ENCODE assay signal across 27 mouse cellular contexts in genomic region chr19:54691861-54692260, GRCm38 (mm10).
"Had no signal": no experiment of that assay in that cellular context is flagged by ENCODE, and none has a peak within 500 bp of the region (broad histone marks: within the 10 kb centered on the region; RNA-seq: fewer than 3 reads in every experiment).

No protein-coding gene starts in this region.

- DNase-seq: gastrocnemius, adult 2 months; gastrocnemius, postnatal 10 days; gastrocnemius, postnatal 25 days; heart, adult 2 months; heart, postnatal 4 days; kidney, adult 11 months; kidney, adult 2 months; kidney, adult 9 months; kidney, postnatal 14 days; kidney, postnatal 36 days; liver; liver, embryonic 13.5 days had no signal

- H3K4me1 ChIP-seq: heart, embryonic 13.5 days; heart, embryonic 15.5 days; hindbrain, embryonic 10.5 days; hindbrain, embryonic 12.5 days; hindbrain, embryonic 15.5 days; kidney, embryonic 15.5 days; limb, embryonic 10.5 days; limb, embryonic 12.5 days; liver, embryonic 13.5 days; liver, embryonic 15.5 days had no signal

- H3K36me3 ChIP-seq: heart, embryonic 13.5 days; heart, embryonic 15.5 days; hindbrain, embryonic 10.5 days; hindbrain, embryonic 12.5 days; hindbrain, embryonic 15.5 days; kidney, embryonic 15.5 days; limb, embryonic 10.5 days; limb, embryonic 12.5 days; liver, embryonic 13.5 days; liver, embryonic 15.5 days had no signal

- H3K4me3 ChIP-seq: gastrocnemius, adult 2 months; heart, adult 2 months; heart, embryonic 13.5 days; heart, embryonic 15.5 days; hindbrain, embryonic 10.5 days; hindbrain, embryonic 12.5 days; hindbrain, embryonic 15.5 days; kidney, embryonic 15.5 days; layer of hippocampus, adult 2 months; left cerebral cortex, adult 2 months; limb, embryonic 10.5 days; limb, embryonic 12.5 days; liver, embryonic 13.5 days; liver, embryonic 15.5 days had no signal

- H3K27me3 ChIP-seq: heart, embryonic 13.5 days; heart, embryonic 15.5 days; hindbrain, embryonic 12.5 days; hindbrain, embryonic 15.5 days; kidney, embryonic 15.5 days; limb, embryonic 12.5 days; liver, embryonic 13.5 days; liver, embryonic 15.5 days had no signal

- H3K27ac ChIP-seq: gastrocnemius, adult 2 months; heart, adult 2 months; heart, embryonic 13.5 days; heart, embryonic 15.5 days; hindbrain, embryonic 10.5 days; hindbrain, embryonic 12.5 days; hindbrain, embryonic 15.5 days; hindbrain, postnatal 0 days; kidney, embryonic 15.5 days; kidney, postnatal 0 days; layer of hippocampus, adult 2 months; left cerebral cortex, adult 2 months; limb, embryonic 10.5 days; limb, embryonic 12.5 days; liver, embryonic 13.5 days; liver, embryonic 15.5 days had no signal

- H3K4me2 ChIP-seq: heart, embryonic 11.5 days; heart, embryonic 13.5 days; heart, embryonic 15.5 days; hindbrain, embryonic 12.5 days; hindbrain, embryonic 15.5 days; kidney, embryonic 15.5 days; limb, embryonic 12.5 days; liver, embryonic 11.5 days; liver, embryonic 13.5 days; liver, embryonic 15.5 days had no signal
